Mouse (Mus musculus) liver, embryonic 16.5 days (tissue): Measurements from ENCODE around the gene Styx. TPM values are rescaled to one million over a fixed set of nuclear protein-coding genes. Genes with fewer than 3 reads are reported as not detected.
A peak's percentile ranks its signal among the peaks of the same experiment; 100 is the strongest.
"Not testable (repeated sequence)": the region's sequence is repeated elsewhere in the genome, so short reads cannot be mapped to it uniquely, and the experiment has no call there.

Source experiments
- ATAC-seq: fragments of 200-750 bp; cut with Nextera tagmentation; 2 replicates; pipeline ENCODE4 v1.8.0; 2017; ENCODE audit warnings: low read depth, mild to moderate bottlenecking, moderate number of reproducible peaks, moderate library complexity
- H3K27ac ChIP-seq: fragments of 300-500 bp; sonication (generic); 2 replicates; pipeline ENCODE4 v1.5.1; 2014; ENCODE audit warnings: mild to moderate bottlenecking, low read length
- H3K27me3 ChIP-seq: fragments of 300-500 bp; sonication (generic); 2 replicates; pipeline ENCODE4 v1.6.1; 2014; ENCODE audit warnings: low read depth, low read length, mixed read lengths; ENCODE audit not compliant: control insufficient read depth, insufficient read depth
- H3K36me3 ChIP-seq: fragments of 300-500 bp; sonication (generic); 2 replicates; pipeline ENCODE4 v1.6.1; 2014; ENCODE audit warnings: mild to moderate bottlenecking; ENCODE audit not compliant: control insufficient read depth, insufficient read depth
- H3K4me1 ChIP-seq: fragments of 300-500 bp; sonication (generic); 2 replicates; pipeline ENCODE4 v1.6.1; 2014; ENCODE audit warnings: low read depth, low read length, mixed read lengths; ENCODE audit not compliant: control insufficient read depth
- H3K4me2 ChIP-seq: fragments of 300-500 bp; sonication (generic); 2 replicates; pipeline ENCODE4 v1.6.1; 2014; ENCODE audit warnings: low read depth, low read length, mixed read lengths
- H3K4me3 ChIP-seq: fragments of 300-500 bp; sonication (generic); 2 replicates; pipeline ENCODE4 v1.5.1; 2014; ENCODE audit warnings: low read depth, mild to moderate bottlenecking, low read length
- H3K9ac ChIP-seq: fragments of 300-500 bp; sonication (generic); 2 replicates; pipeline ENCODE4 v1.6.1; 2014; ENCODE audit warnings: low read depth, low read length
- H3K9me3 ChIP-seq: fragments of 300-500 bp; sonication (generic); replicated peaks from 2 replicates; pipeline ENCODE4 v1.6.1; 2016; ENCODE audit warnings: low read length; ENCODE audit not compliant: control insufficient read depth
- WGBS: fragments of 180-500 bp; shearing (Covaris S2); extraction: QIAGEN DNeasy Blood & Tissue Kit; methylation state at CpG from one replicate; pipeline ENCODE4 v1.1.7; 2014; ENCODE audit not compliant: insufficient replicate concordance; 5-methylcytosine and 5-hydroxymethylcytosine counted together
- microRNA-seq: library from miRNA; unstranded; fragments of <30 nt; microRNA quantifications from one replicate; pipeline ENCODE4, GENCODE M21; 2016
- polyA plus RNA-seq: library from polyadenylated mRNA; unstranded; fragments of >200 nt; fragmentation: Nextera tagmentation; extraction: Ambion mirVana; gene quantifications from 2 replicates; pipeline ENCODE4 v1.2.1, GENCODE M21; 2015

Gene Styx
- polyA plus RNA-seq, 1 experiment from 2014 or later: 14.1 TPM

- H3K4me1 ChIP-seq: no peaks in the 10 kb centered on the region
- WGBS: 69% methylated on average over 10 of the region's 10 CpGs
- no peaks in the 10 kb centered on the region for H3K27me3 ChIP-seq
- H3K9ac ChIP-seq: no peak overlapping the region
- peak overlapping the region; percentile 51; the same call in 1 of the 2 replicates for H3K27ac ChIP-seq
- ATAC-seq: no peak
- H3K9me3 ChIP-seq: no peaks in the 10 kb centered on the region
- peaks cover 3% of the 10 kb centered on the region; the same call in 1 of the 2 replicates for H3K36me3 ChIP-seq
- H3K4me3 ChIP-seq: no peak overlapping the region
- H3K4me2 ChIP-seq: no peak overlapping the region
Measured at GRCm38 (mm10) chr14:45462875-45463475, 112.1 kb downstream of the Styx start.

- peak overlapping the region; percentile 51; the same call in 1 of the 2 replicates for H3K27ac ChIP-seq
- no peaks in the 10 kb centered on the region for H3K9me3 ChIP-seq
- H3K27me3 ChIP-seq: no peaks in the 10 kb centered on the region
- no peak overlapping the region for H3K9ac ChIP-seq
- peaks cover 3% of the 10 kb centered on the region; the same call in 1 of the 2 replicates for H3K36me3 ChIP-seq
- H3K4me1 ChIP-seq: no peaks in the 10 kb centered on the region
- ATAC-seq: peak; percentile 70
- H3K4me3 ChIP-seq: no peak overlapping the region
- H3K4me2 ChIP-seq: no peak overlapping the region
- WGBS: 39% methylated on average over 10 of the region's 10 CpGs
Measured at GRCm38 (mm10) chr14:45463599-45463998, 112.7 kb downstream of the Styx start.

- Histone ChIP-seq H3K4me3 (no peak overlapping the region), H3K27me3 (no peaks in the 10 kb centered on the region), H3K27ac (no peak overlapping the region), H3K9ac (no peak overlapping the region), H3K36me3 (peaks cover 4% of the 10 kb centered on the region), H3K9me3 (no peaks in the 10 kb centered on the region), H3K4me1 (no peaks in the 10 kb centered on the region), H3K4me2 (no peak overlapping the region)
- WGBS: 67% methylated on average over 19 of the region's 19 CpGs
- no peak for ATAC-seq
Measured at GRCm38 (mm10) chr14:45464036-45465035, 113.4 kb downstream of the Styx start.

GRCm38 (mm10) chr14:45466371-45466770, 115.5 kb downstream of the Styx start:
- not testable (repeated sequence) for H3K27me3 ChIP-seq, H3K9ac ChIP-seq, H3K4me1 ChIP-seq, ATAC-seq, H3K4me3 ChIP-seq, H3K27ac ChIP-seq, H3K4me2 ChIP-seq, H3K9me3 ChIP-seq, H3K36me3 ChIP-seq
- WGBS: 69% methylated on average over 8 of the region's 8 CpGs

- H3K9me3 ChIP-seq: no peaks in the 10 kb centered on the region
- no peak overlapping the region for H3K27ac ChIP-seq
- WGBS: 77% methylated on average over 8 of the region's 8 CpGs
- no peak overlapping the region for H3K9ac ChIP-seq
- H3K4me3 ChIP-seq: no peak overlapping the region
- peaks cover 4% of the 10 kb centered on the region; the same call in 1 of the 2 replicates for H3K36me3 ChIP-seq
- no peak for ATAC-seq
- H3K27me3 ChIP-seq: no peaks in the 10 kb centered on the region
- H3K4me1 ChIP-seq: no peaks in the 10 kb centered on the region; the same call in 1 of the 2 replicates
- H3K4me2 ChIP-seq: no peak overlapping the region
Measured at GRCm38 (mm10) chr14:45469446-45469845, 118.6 kb downstream of the Styx start.

Small RNAs within 50 kb of the gene (microRNA-seq; reads per million reads assigned to microRNA genes)
- not detected for gene Gm25353

Other genes starting within 250 kb of the Styx start
- gene Gpr137c, start 131.4 kb upstream of the Styx start, polyA plus RNA-seq: 0.11 and 0.19 TPM in 2 replicates
- 2.6 and 3.2 TPM in 2 replicates for gene Txndc16, start 130.8 kb upstream of the Styx start, polyA plus RNA-seq
- gene Ero1l, start 32.3 kb upstream of the Styx start, polyA plus RNA-seq: 37.8 and 44.5 TPM in 2 replicates
- gene Psmc6, start 21.3 kb upstream of the Styx start, polyA plus RNA-seq: 70.8 and 80.2 TPM in 2 replicates
- 30.3 and 30.8 TPM in 2 replicates for gene Gnpnat1, start 53.8 kb downstream of the Styx start, polyA plus RNA-seq
- 44.8 and 50.4 TPM in 2 replicates for gene Fermt2, start 179.0 kb downstream of the Styx start, polyA plus RNA-seq